Comparison of ENCODE assay signal across 14 mouse cellular contexts in the genomic region with DNA sequence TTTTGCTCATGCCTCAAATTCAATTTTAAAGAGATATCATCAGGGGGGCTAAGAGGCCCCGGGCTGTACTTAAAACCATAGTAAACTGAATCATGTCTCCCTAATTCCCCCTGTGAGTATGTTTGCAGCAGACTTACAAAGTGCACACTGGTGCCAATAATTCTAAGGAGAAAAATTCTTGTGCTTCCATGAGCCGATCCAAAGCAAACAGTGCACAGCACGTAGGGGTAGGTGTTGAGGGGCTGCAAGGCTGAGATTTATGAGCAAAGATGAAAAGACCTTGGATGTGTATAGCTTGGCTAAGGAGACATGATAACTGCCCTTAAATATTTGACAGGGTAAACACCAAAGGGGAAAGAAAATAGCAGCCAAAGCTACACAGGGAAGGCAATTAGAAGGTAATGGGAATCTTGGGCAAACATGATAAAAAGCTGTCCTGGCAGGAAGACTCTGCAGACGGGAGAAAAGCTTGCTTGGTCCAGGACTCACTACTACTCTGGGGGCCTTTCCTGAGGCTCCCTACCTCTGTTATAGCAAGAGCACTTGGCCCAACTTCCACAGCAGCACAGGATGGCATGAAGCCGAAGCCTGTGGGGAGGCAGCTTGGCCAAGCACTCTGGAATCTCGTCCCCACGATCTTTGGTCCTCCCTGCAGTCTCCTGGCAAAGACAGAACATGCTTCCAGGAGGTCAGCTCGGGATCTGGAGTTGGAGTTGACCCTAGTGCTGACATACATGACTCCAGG.
DNase-seq lines count a peak whose midpoint lies in the region; ATAC-seq and TF ChIP-seq lines count a peak whose summit lies in the region.
"Had no signal": no experiment of that assay in that cellular context is flagged by ENCODE, and none has a peak within 500 bp of the region (broad histone marks: within the 10 kb centered on the region; RNA-seq: fewer than 3 reads in every experiment).

No protein-coding gene starts in this region.

- no peaks in the 10 kb centered on the region for H3K9me3 ChIP-seq in kidney, postnatal 0 days (replicated peaks; ENCODE audit: low read length)
- no peaks in the 10 kb centered on the region for H3K9me3 ChIP-seq in limb, embryonic 15.5 days
- H3K9me3 ChIP-seq: hindbrain, embryonic 12.5 days; intestine, embryonic 15.5 days; midbrain, embryonic 15.5 days had no signal

- H3K4me3 ChIP-seq in kidney, postnatal 0 days (replicated peaks; ENCODE audit: low read depth, low read length): no peak overlapping the region
- H3K4me3 ChIP-seq in embryonic fibroblast, embryonic 13.5 days (ENCODE audit: insufficient read depth, low read length): no peak overlapping the region
- H3K4me3 ChIP-seq in limb, embryonic 15.5 days: no peak overlapping the region
- H3K4me3 ChIP-seq: hindbrain, embryonic 12.5 days; intestine, embryonic 15.5 days; midbrain, embryonic 15.5 days had no signal

- H3K4me1 ChIP-seq in kidney, postnatal 0 days (replicated peaks; ENCODE audit: insufficient read depth, low read length): no peaks in the 10 kb centered on the region
- H3K4me1 ChIP-seq in embryonic fibroblast, embryonic 13.5 days (ENCODE audit: control insufficient read depth, insufficient read depth, low read length): no peaks in the 10 kb centered on the region; the same call in 1 of the 2 replicates
- 0 out of 2 replicates have a peak, but pooled peaks cover 5% of the 10 kb centered on the region for H3K4me1 ChIP-seq in limb, embryonic 15.5 days
- H3K4me1 ChIP-seq: hindbrain, embryonic 12.5 days; intestine, embryonic 15.5 days had no signal

- ATAC-seq in kidney, postnatal 0 days (replicated peaks; ENCODE audit: low FRiP score, low read depth): no peak
- ATAC-seq in limb, embryonic 15.5 days (ENCODE audit: insufficient number of reproducible peaks, low FRiP score, low TSS enrichment, low read depth): peak; percentile 89
- ATAC-seq: forebrain, embryonic 14.5 days; intestine, embryonic 15.5 days; midbrain, embryonic 15.5 days had no signal

- H3K36me3 ChIP-seq in kidney, postnatal 0 days (ENCODE audit: insufficient read depth, low read length): no peaks in the 10 kb centered on the region
- no peaks in the 10 kb centered on the region for H3K36me3 ChIP-seq in limb, embryonic 15.5 days
- H3K36me3 ChIP-seq: hindbrain, embryonic 12.5 days; intestine, embryonic 15.5 days; midbrain, embryonic 15.5 days had no signal

- no peaks in the 10 kb centered on the region for H3K27me3 ChIP-seq in kidney, postnatal 0 days (ENCODE audit: insufficient read depth, low read length)
- no peaks in the 10 kb centered on the region for H3K27me3 ChIP-seq in limb, embryonic 15.5 days
- H3K27me3 ChIP-seq: hindbrain, embryonic 12.5 days; intestine, embryonic 15.5 days; midbrain, embryonic 15.5 days had no signal

- H3K27ac ChIP-seq in kidney, postnatal 0 days: no peak overlapping the region
- H3K27ac ChIP-seq in embryonic fibroblast, embryonic 13.5 days (ENCODE audit: insufficient read depth, low read length): peak overlapping the region; percentile 52
- no peak overlapping the region for H3K27ac ChIP-seq in limb, embryonic 15.5 days
- H3K27ac ChIP-seq: hindbrain, embryonic 12.5 days; intestine, embryonic 15.5 days; midbrain, embryonic 15.5 days had no signal

- H3K4me2 ChIP-seq in kidney, postnatal 0 days (ENCODE audit: low read length): no peak overlapping the region
- H3K4me2 ChIP-seq in limb, embryonic 15.5 days: no peak overlapping the region
- H3K4me2 ChIP-seq: hindbrain, embryonic 12.5 days; intestine, embryonic 15.5 days; liver, embryonic 11.5 days; midbrain, embryonic 15.5 days had no signal

- no peak overlapping the region for H3K9ac ChIP-seq in kidney, postnatal 0 days (ENCODE audit: low read depth, low read length)
- no peak overlapping the region for H3K9ac ChIP-seq in limb, embryonic 15.5 days
- H3K9ac ChIP-seq: hindbrain, embryonic 12.5 days; intestine, embryonic 15.5 days; midbrain, embryonic 15.5 days had no signal

- DNase-seq in heart, adult 11 months: peak; percentile 78
- DNase-seq in heart, adult 9 months (ENCODE audit: low spot score in 2 of 2): no peak
- DNase-seq in kidney, postnatal 0 days (ENCODE audit: low spot score): peak; percentile 27
- no peak for DNase-seq in kidney, adult 11 months
- no peak for DNase-seq in gastrocnemius, adult 18-20 months (ENCODE audit: low spot score)
- DNase-seq: lung, adult 2 months; thymus, adult 2 months had no signal

- 43% methylated on average over 8 of the region's 8 CpGs for WGBS in kidney, postnatal 0 days
- 47% methylated on average over 8 of the region's 8 CpGs for WGBS in limb, embryonic 15.5 days

- no peak for TF ChIP-seq POLR2A in embryonic fibroblast, embryonic 13.5 days (IDR thresholded peaks at IDR 0.05; ENCODE audit: low read depth, low read length)

- TF ChIP-seq CTCF in kidney, postnatal 0 days (IDR thresholded peaks at IDR 0.05; ENCODE audit: low read depth): no peak
- no peak for TF ChIP-seq CTCF in embryonic fibroblast, embryonic 13.5 days (IDR thresholded peaks at IDR 0.05; ENCODE audit: borderline replicate concordance, insufficient read depth, low read length)

Comparison
In these comparisons a context has a peak if more than half of its experiments do, and no peak if none do; other contexts are left out.
1. DNase-seq: peak in heart, adult 11 months (single experiment) and kidney, postnatal 0 days (single experiment); none in heart, adult 9 months (0 of 2), kidney, adult 11 months (single experiment) and gastrocnemius, adult 18-20 months (single experiment).